Mouse (Mus musculus) cerebellum, postnatal 10 days (tissue): ENCODE measurements around the gene 4921517D22Rik.

Experiments used
- DNase-seq, 2 experiments: peaks; one replicate each; pipeline ENCODE4 v3.0.0; 2021; ENCODE audit warnings: mixed read lengths in 2 of 2

The 4921517D22Rik gene

GRCm38 (mm10) chr13:59690576-59690975 is 3.3 kb downstream of the 4921517D22Rik start:
- DNase-seq = no peak

- DNase-seq = no peak
Observed at GRCm38 (mm10) chr13:59689843-59690242, 4.1 kb downstream of the 4921517D22Rik start.

- DNase-seq = no peak
Observed at GRCm38 (mm10) chr13:59689313-59689712, 4.6 kb downstream of the 4921517D22Rik start.

GRCm38 (mm10) chr13:59688338-59688770 is 5.6 kb downstream of the 4921517D22Rik start:
- DNase-seq = peak; percentile 74 to 76

GRCm38 (mm10) chr13:59685236-59685635 is 8.7 kb downstream of the 4921517D22Rik start:
- DNase-seq = no peak

GRCm38 (mm10) chr13:59682629-59683028 is 11.3 kb downstream of the 4921517D22Rik start:
- no peak for DNase-seq

GRCm38 (mm10) chr13:59679908-59680307 is 14.0 kb downstream of the 4921517D22Rik start:
- no peak for DNase-seq

GRCm38 (mm10) chr13:59679306-59679705 is 14.6 kb downstream of the 4921517D22Rik start:
- no peak for DNase-seq

GRCm38 (mm10) chr13:59676316-59677229 is 17.3 kb downstream of the 4921517D22Rik start:
- DNase-seq = no peak

GRCm38 (mm10) chr13:59675151-59676011 is 18.5 kb downstream of the 4921517D22Rik start, which contains the start of gene Golm1:
Golm1 (minus strand) TSS chr13:59675811.
- peak; percentile 83 to 86 for DNase-seq

- DNase-seq = peak; percentile 46 to 51
Observed at GRCm38 (mm10) chr13:59674761-59675150, 19.2 kb downstream of the 4921517D22Rik start.

GRCm38 (mm10) chr13:59674215-59674614 is 19.7 kb downstream of the 4921517D22Rik start:
- peak in 1 of 2 experiments; percentile 36 for DNase-seq

GRCm38 (mm10) chr13:59673597-59673996 is 20.3 kb downstream of the 4921517D22Rik start:
- DNase-seq = no peak

GRCm38 (mm10) chr13:59672248-59672647 is 21.7 kb downstream of the 4921517D22Rik start:
- DNase-seq = peak in 1 of 2 experiments; percentile 30

GRCm38 (mm10) chr13:59671521-59671920 is 22.4 kb downstream of the 4921517D22Rik start:
- DNase-seq = no peak

- DNase-seq = no peak
Observed at GRCm38 (mm10) chr13:59669946-59670345, 24.0 kb downstream of the 4921517D22Rik start.

GRCm38 (mm10) chr13:59668501-59669093 is 25.3 kb downstream of the 4921517D22Rik start:
- no peak for DNase-seq

- DNase-seq = no peak
Observed at GRCm38 (mm10) chr13:59667763-59668162, 26.1 kb downstream of the 4921517D22Rik start.

GRCm38 (mm10) chr13:59663939-59664712 is 29.8 kb downstream of the 4921517D22Rik start:
- no peak for DNase-seq

- DNase-seq = no peak
Observed at GRCm38 (mm10) chr13:59661966-59662365, 31.9 kb downstream of the 4921517D22Rik start.

GRCm38 (mm10) chr13:59661387-59661786 is 32.5 kb downstream of the 4921517D22Rik start:
- DNase-seq = no peak

- DNase-seq = no peak
Observed at GRCm38 (mm10) chr13:59660371-59660770, 33.5 kb downstream of the 4921517D22Rik start.
